Mouse (Mus musculus): ENCODE measurements around the gene Rasgef1b. TPM values are rescaled to one million over a fixed set of nuclear protein-coding genes. Genes with fewer than 3 reads are reported as not detected.

The Rasgef1b gene
- polyA plus RNA-seq, 1 experiment from 2014 or later = 8.8 TPM

GRCm38 (mm10) chr5:99385737-99386136, 343.1 kb downstream of the Rasgef1b start:
- peaks cover 19% of the 10 kb centered on the region; the same call in 1 of the 2 replicates for H3K4me1 ChIP-seq (ENCODE audit: control insufficient read depth, insufficient read depth, low read length)
- no peak for ATAC-seq (ENCODE audit: low FRiP score, low TSS enrichment)
- 54% methylated on average over 8 of the region's 8 CpGs for WGBS

GRCm38 (mm10) chr5:99385090-99385489, 343.8 kb downstream of the Rasgef1b start:
- Histone ChIP-seq H3K4me2 (replicated peaks; ENCODE audit: low read depth, low read length) (no peak overlapping the region), H3K4me1 (ENCODE audit: control insufficient read depth, insufficient read depth, low read length) (peaks cover 24% of the 10 kb centered on the region; the same call in 1 of the 2 replicates), H3K36me3 (ENCODE audit: control insufficient read depth, insufficient read depth, low read length) (no peaks in the 10 kb centered on the region), H3K4me3 (ENCODE audit: low read length) (no peak overlapping the region), H3K9me3 (ENCODE audit: control insufficient read depth, low read length) (no peaks in the 10 kb centered on the region), H3K9ac (ENCODE audit: low read depth, low read length) (no peak overlapping the region), H3K27ac (ENCODE audit: low read depth, low read length) (no peak overlapping the region), H3K27me3 (ENCODE audit: control insufficient read depth, insufficient read depth, low read length) (0 out of 2 replicates have a peak, but pooled peaks cover 5% of the 10 kb centered on the region)
- ATAC-seq (ENCODE audit: low FRiP score, low TSS enrichment) = no peak
- 24% methylated on average over 1 of the region's 1 CpGs for WGBS

More at GRCm38 (mm10) chr5:99385737-99386136, 343.1 kb downstream of the Rasgef1b start:
- Histone ChIP-seq H3K36me3 (ENCODE audit: control insufficient read depth, insufficient read depth, low read length) (no peaks in the 10 kb centered on the region), H3K9me3 (ENCODE audit: control insufficient read depth, low read length) (no peaks in the 10 kb centered on the region), H3K27ac (ENCODE audit: low read depth, low read length) (no peak overlapping the region), H3K27me3 (ENCODE audit: control insufficient read depth, insufficient read depth, low read length) (0 out of 2 replicates have a peak, but pooled peaks cover 4% of the 10 kb centered on the region), H3K9ac (ENCODE audit: low read depth, low read length) (no peak overlapping the region), H3K4me3 (ENCODE audit: low read length) (no peak overlapping the region), H3K4me2 (replicated peaks; ENCODE audit: low read depth, low read length) (no peak overlapping the region)

- H3K9ac ChIP-seq (ENCODE audit: low read depth, low read length) = no peak overlapping the region
- WGBS = 58% methylated on average over 13 of the region's 13 CpGs
- H3K27me3 ChIP-seq (ENCODE audit: control insufficient read depth, insufficient read depth, low read length) = 0 out of 2 replicates have a peak, but pooled peaks cover 7% of the 10 kb centered on the region
- H3K27ac ChIP-seq (ENCODE audit: low read depth, low read length) = no peak overlapping the region
- ATAC-seq (ENCODE audit: low FRiP score, low TSS enrichment) = no peak
- H3K4me1 ChIP-seq (ENCODE audit: control insufficient read depth, insufficient read depth, low read length) = peaks cover 29% of the 10 kb centered on the region; the same call in 1 of the 2 replicates
- H3K4me3 ChIP-seq (ENCODE audit: low read length) = no peak overlapping the region
- H3K36me3 ChIP-seq (ENCODE audit: control insufficient read depth, insufficient read depth, low read length) = no peaks in the 10 kb centered on the region
- H3K9me3 ChIP-seq (ENCODE audit: control insufficient read depth, low read length) = no peaks in the 10 kb centered on the region
- H3K4me2 ChIP-seq (replicated peaks; ENCODE audit: low read depth, low read length) = no peak overlapping the region
Measured at GRCm38 (mm10) chr5:99383783-99384281, 345.0 kb downstream of the Rasgef1b start.

GRCm38 (mm10) chr5:99382786-99383185, 346.1 kb downstream of the Rasgef1b start:
- no peaks in the 10 kb centered on the region for H3K9me3 ChIP-seq (ENCODE audit: control insufficient read depth, low read length)
- 0 out of 2 replicates have a peak, but pooled peaks cover 3% of the 10 kb centered on the region for H3K27me3 ChIP-seq (ENCODE audit: control insufficient read depth, insufficient read depth, low read length)
- H3K27ac ChIP-seq (ENCODE audit: low read depth, low read length) = no peak overlapping the region
- no peaks in the 10 kb centered on the region for H3K36me3 ChIP-seq (ENCODE audit: control insufficient read depth, insufficient read depth, low read length)
- no peak for ATAC-seq (ENCODE audit: low FRiP score, low TSS enrichment)
- peaks cover 23% of the 10 kb centered on the region; the same call in 1 of the 2 replicates for H3K4me1 ChIP-seq (ENCODE audit: control insufficient read depth, insufficient read depth, low read length)
- H3K4me2 ChIP-seq (replicated peaks; ENCODE audit: low read depth, low read length) = no peak overlapping the region
- no peak overlapping the region for H3K9ac ChIP-seq (ENCODE audit: low read depth, low read length)
- H3K4me3 ChIP-seq (ENCODE audit: low read length) = no peak overlapping the region
- WGBS = 76% methylated on average over 5 of the region's 5 CpGs

- 60% methylated on average over 2 of the region's 2 CpGs for WGBS
- Histone ChIP-seq H3K4me2 (replicated peaks; ENCODE audit: low read depth, low read length) (no peak overlapping the region), H3K27ac (ENCODE audit: low read depth, low read length) (no peak overlapping the region), H3K9ac (ENCODE audit: low read depth, low read length) (no peak overlapping the region), H3K4me3 (ENCODE audit: low read length) (no peak overlapping the region), H3K4me1 (ENCODE audit: control insufficient read depth, insufficient read depth, low read length) (peaks cover 16% of the 10 kb centered on the region; the same call in 1 of the 2 replicates), H3K9me3 (ENCODE audit: control insufficient read depth, low read length) (no peaks in the 10 kb centered on the region), H3K36me3 (ENCODE audit: control insufficient read depth, insufficient read depth, low read length) (no peaks in the 10 kb centered on the region), H3K27me3 (ENCODE audit: control insufficient read depth, insufficient read depth, low read length) (0 out of 2 replicates have a peak, but pooled peaks cover 3% of the 10 kb centered on the region)
- ATAC-seq (ENCODE audit: low FRiP score, low TSS enrichment) = no peak
Measured at GRCm38 (mm10) chr5:99381639-99382038, 347.2 kb downstream of the Rasgef1b start.

- Histone ChIP-seq H3K4me1 (ENCODE audit: control insufficient read depth, insufficient read depth, low read length) (peaks cover 16% of the 10 kb centered on the region; the same call in 1 of the 2 replicates), H3K9me3 (ENCODE audit: control insufficient read depth, low read length) (no peaks in the 10 kb centered on the region), H3K9ac (ENCODE audit: low read depth, low read length) (no peak overlapping the region), H3K27ac (ENCODE audit: low read depth, low read length) (no peak overlapping the region), H3K4me2 (replicated peaks; ENCODE audit: low read depth, low read length) (no peak overlapping the region), H3K36me3 (ENCODE audit: control insufficient read depth, insufficient read depth, low read length) (no peaks in the 10 kb centered on the region), H3K4me3 (ENCODE audit: low read length) (no peak overlapping the region), H3K27me3 (ENCODE audit: control insufficient read depth, insufficient read depth, low read length) (0 out of 2 replicates have a peak, but pooled peaks cover 3% of the 10 kb centered on the region)
- ATAC-seq (ENCODE audit: low FRiP score, low TSS enrichment) = no peak
- WGBS = 87% methylated on average over 9 of the region's 9 CpGs
Measured at GRCm38 (mm10) chr5:99380882-99381281, 348.0 kb downstream of the Rasgef1b start.

- no peaks in the 10 kb centered on the region for H3K9me3 ChIP-seq (ENCODE audit: control insufficient read depth, low read length)
- H3K4me2 ChIP-seq (replicated peaks; ENCODE audit: low read depth, low read length) = peak overlapping the region; percentile 4; the same call in 1 of the 2 replicates
- no peaks in the 10 kb centered on the region for H3K36me3 ChIP-seq (ENCODE audit: control insufficient read depth, insufficient read depth, low read length)
- H3K27ac ChIP-seq (ENCODE audit: low read depth, low read length) = no peak overlapping the region
- no peak overlapping the region for H3K9ac ChIP-seq (ENCODE audit: low read depth, low read length)
- 7% methylated on average over 12 of the region's 12 CpGs for WGBS
- peaks cover 16% of the 10 kb centered on the region; the same call in 1 of the 2 replicates for H3K4me1 ChIP-seq (ENCODE audit: control insufficient read depth, insufficient read depth, low read length)
- no peak overlapping the region for H3K4me3 ChIP-seq (ENCODE audit: low read length)
- ATAC-seq (ENCODE audit: low FRiP score, low TSS enrichment) = no peak
- H3K27me3 ChIP-seq (ENCODE audit: control insufficient read depth, insufficient read depth, low read length) = 0 out of 2 replicates have a peak, but pooled peaks cover 3% of the 10 kb centered on the region
Measured at GRCm38 (mm10) chr5:99380166-99380565, 348.7 kb downstream of the Rasgef1b start.

- no peak overlapping the region for H3K27ac ChIP-seq (ENCODE audit: low read depth, low read length)
- WGBS = 50% methylated on average over 11 of the region's 11 CpGs
- ATAC-seq (ENCODE audit: low FRiP score, low TSS enrichment) = no peak
Measured at GRCm38 (mm10) chr5:99378437-99379226, 350.2 kb downstream of the Rasgef1b start.

GRCm38 (mm10) chr5:99375725-99376124, 353.1 kb downstream of the Rasgef1b start:
- 0 out of 2 replicates have a peak, but pooled peaks have one; percentile 45 for ATAC-seq (ENCODE audit: low FRiP score, low TSS enrichment)
- 0 out of 2 replicates have a peak, but pooled peaks cover 3% of the 10 kb centered on the region for H3K27me3 ChIP-seq (ENCODE audit: control insufficient read depth, insufficient read depth, low read length)
- H3K9ac ChIP-seq (ENCODE audit: low read depth, low read length) = no peak overlapping the region
- H3K4me3 ChIP-seq (ENCODE audit: low read length) = no peak overlapping the region
- no peaks in the 10 kb centered on the region for H3K9me3 ChIP-seq (ENCODE audit: control insufficient read depth, low read length)
- H3K4me2 ChIP-seq (replicated peaks; ENCODE audit: low read depth, low read length) = no peak overlapping the region
- H3K4me1 ChIP-seq (ENCODE audit: control insufficient read depth, insufficient read depth, low read length) = peaks cover 9% of the 10 kb centered on the region; the same call in 1 of the 2 replicates
- H3K36me3 ChIP-seq (ENCODE audit: control insufficient read depth, insufficient read depth, low read length) = no peaks in the 10 kb centered on the region
- no peak overlapping the region for H3K27ac ChIP-seq (ENCODE audit: low read depth, low read length)
- 73% methylated on average over 7 of the region's 7 CpGs for WGBS

More at GRCm38 (mm10) chr5:99378437-99379226, 350.2 kb downstream of the Rasgef1b start:
- Histone ChIP-seq H3K4me2 (replicated peaks; ENCODE audit: low read depth, low read length) (no peak overlapping the region), H3K4me1 (ENCODE audit: control insufficient read depth, insufficient read depth, low read length) (peaks cover 13% of the 10 kb centered on the region; the same call in 1 of the 2 replicates), H3K27me3 (ENCODE audit: control insufficient read depth, insufficient read depth, low read length) (0 out of 2 replicates have a peak, but pooled peaks cover 3% of the 10 kb centered on the region), H3K4me3 (ENCODE audit: low read length) (no peak overlapping the region), H3K36me3 (ENCODE audit: control insufficient read depth, insufficient read depth, low read length) (no peaks in the 10 kb centered on the region), H3K9ac (ENCODE audit: low read depth, low read length) (no peak overlapping the region), H3K9me3 (ENCODE audit: control insufficient read depth, low read length) (no peaks in the 10 kb centered on the region)

Data from kidney, embryonic 14.5 days (tissue).